Mouse (Mus musculus): ENCODE measurements at regions not wholly inside any gene's neighbourhood (a gene's known extent, or its start where the extent isn't known, plus 50 kb on each side); places are given as distances from the start of the nearest gene placed in this dataset.
A peak's percentile ranks its signal among the peaks of the same experiment; 100 is the strongest.
"Not testable (repeated sequence)": the region's sequence is repeated elsewhere in the genome, so short reads cannot be mapped to it uniquely, and the experiment has no call there.

- not testable (repeated sequence) for H3K4me1 ChIP-seq (ENCODE audit: control insufficient read depth, insufficient read depth, low read length); H3K4me3 ChIP-seq (ENCODE audit: insufficient read depth, low read length); H3K27ac ChIP-seq (ENCODE audit: insufficient read depth, low read depth, low read length)
Observed at GRCm38 (mm10) chr13:12726831-12727230, 73.0 kb downstream of the Prl2c3 start.

GRCm38 (mm10) chr13:12717972-12718546, 81.8 kb downstream of the Prl2c3 start:
- H3K4me3 ChIP-seq (ENCODE audit: insufficient read depth, low read length); H3K27ac ChIP-seq (ENCODE audit: insufficient read depth, low read depth, low read length); H3K4me1 ChIP-seq (ENCODE audit: control insufficient read depth, insufficient read depth, low read length): not testable (repeated sequence)

- H3K4me1 ChIP-seq (ENCODE audit: control insufficient read depth, insufficient read depth, low read length): peaks cover 3% of the 10 kb centered on the region; the same call in 1 of the 2 replicates
- no peak for TF ChIP-seq CTCF (IDR thresholded peaks at IDR 0.05; ENCODE audit: low read depth, low read length)
- no peak overlapping the region for H3K27ac ChIP-seq (ENCODE audit: insufficient read depth, low read depth, low read length)
- H3K4me3 ChIP-seq (ENCODE audit: insufficient read depth, low read length): no peak overlapping the region
Observed at GRCm38 (mm10) chr13:12711471-12712273, 88.2 kb downstream of the Prl2c3 start.

- not testable (repeated sequence) for H3K27ac ChIP-seq (ENCODE audit: insufficient read depth, low read depth, low read length); H3K4me1 ChIP-seq (ENCODE audit: control insufficient read depth, insufficient read depth, low read length); H3K4me3 ChIP-seq (ENCODE audit: insufficient read depth, low read length)
Observed at GRCm38 (mm10) chr13:12702804-12703612, 96.9 kb downstream of the Prl2c3 start.

- not testable (repeated sequence) for H3K4me1 ChIP-seq (ENCODE audit: control insufficient read depth, insufficient read depth, low read length); H3K4me3 ChIP-seq (ENCODE audit: insufficient read depth, low read length); H3K27ac ChIP-seq (ENCODE audit: insufficient read depth, low read depth, low read length)
Observed at GRCm38 (mm10) chr13:12702111-12702803, 97.6 kb downstream of the Prl2c3 start.

GRCm38 (mm10) chr13:12693593-12694118, 106.2 kb downstream of the Prl2c3 start:
- not testable (repeated sequence) for H3K4me3 ChIP-seq (ENCODE audit: insufficient read depth, low read length); H3K27ac ChIP-seq (ENCODE audit: insufficient read depth, low read depth, low read length); H3K4me1 ChIP-seq (ENCODE audit: control insufficient read depth, insufficient read depth, low read length)

- not testable (repeated sequence) for H3K4me1 ChIP-seq (ENCODE audit: control insufficient read depth, insufficient read depth, low read length); H3K27ac ChIP-seq (ENCODE audit: insufficient read depth, low read depth, low read length); H3K4me3 ChIP-seq (ENCODE audit: insufficient read depth, low read length)
Observed at GRCm38 (mm10) chr13:12688778-12689177, 111.1 kb downstream of the Prl2c3 start.

GRCm38 (mm10) chr13:12688149-12688548, 111.7 kb downstream of the Prl2c3 start:
- H3K27ac ChIP-seq (ENCODE audit: insufficient read depth, low read depth, low read length); H3K4me3 ChIP-seq (ENCODE audit: insufficient read depth, low read length); H3K4me1 ChIP-seq (ENCODE audit: control insufficient read depth, insufficient read depth, low read length): not testable (repeated sequence)

- H3K27ac ChIP-seq (ENCODE audit: insufficient read depth, low read depth, low read length); H3K4me3 ChIP-seq (ENCODE audit: insufficient read depth, low read length); H3K4me1 ChIP-seq (ENCODE audit: control insufficient read depth, insufficient read depth, low read length): not testable (repeated sequence)
Observed at GRCm38 (mm10) chr13:12680954-12681571, 115.4 kb downstream of the Ero1lb start.

GRCm38 (mm10) chr13:12680283-12680953, 114.7 kb downstream of the Ero1lb start:
- not testable (repeated sequence) for H3K27ac ChIP-seq (ENCODE audit: insufficient read depth, low read depth, low read length); H3K4me1 ChIP-seq (ENCODE audit: control insufficient read depth, insufficient read depth, low read length); H3K4me3 ChIP-seq (ENCODE audit: insufficient read depth, low read length)
- peak; percentile 42 for TF ChIP-seq CTCF (IDR thresholded peaks at IDR 0.05; ENCODE audit: low read depth, low read length)

All from bone marrow macrophage, adult 2 months (primary cell).